Mouse (Mus musculus) CD4-positive naive resting alpha-beta T cell, adult 76 days (primary cell): Measurements from ENCODE around the gene Gm13119. TPM values are rescaled to one million over a fixed set of nuclear protein-coding genes. Genes with fewer than 3 reads are reported as not detected.

Experiments used
- total RNA-seq: library from RNA; stranded (reverse); gene quantifications from one replicate; pipeline ENCODE4 v1.2.4, GENCODE M21; 2023

Gm13119 gene
- not detected for total RNA-seq

GRCm38 (mm10) chr4:144357642-144358041 lies at the start of gene Gm13119:
Gene Gm13119, plus strand, starts transcription at chr4:144357942.

GRCm38 (mm10) chr4:144329949-144330348 lies 27.8 kb upstream of the Gm13119 start, which contains the start of gene Gm13128:
Gene Gm13128, plus strand, starts transcription at chr4:144330249.

GRCm38 (mm10) chr4:144377911-144378310 lies 20.2 kb downstream of the Gm13119 start, which contains the start of gene Pramef20:
Gene Pramef20, minus strand, starts transcription at chr4:144377933.

GRCm38 (mm10) chr4:144408290-144408689 lies 50.5 kb downstream of the Gm13119 start, which contains the start of gene Pramef12:
Gene Pramef12, minus strand, starts transcription at chr4:144408464.

Other genes starting within 250 kb of the Gm13119 start
- gene Oog3, start 195.3 kb upstream of the Gm13119 start, total RNA-seq = not detected
- gene Oog2, start 167.2 kb upstream of the Gm13119 start, total RNA-seq = not detected
- not detected for gene C87977, start 144.6 kb upstream of the Gm13119 start, total RNA-seq
- gene Pramel5, start 77.5 kb upstream of the Gm13119 start, total RNA-seq = not detected
- gene Gm13128, start 27.7 kb upstream of the Gm13119 start, total RNA-seq = not detected
- not detected for gene Pramef20, start 20.0 kb downstream of the Gm13119 start, total RNA-seq
- not detected for gene Pramef12, start 50.5 kb downstream of the Gm13119 start, total RNA-seq
- gene 1700012P22Rik, start 80.8 kb downstream of the Gm13119 start, total RNA-seq = not detected
- gene Gm9944, start 95.4 kb downstream of the Gm13119 start, total RNA-seq = not detected
- gene Aadacl3, start 105.8 kb downstream of the Gm13119 start, total RNA-seq = not detected
- not detected for gene 9430007A20Rik, start 161.9 kb downstream of the Gm13119 start, total RNA-seq
- not detected for gene Gm13124, start 207.2 kb downstream of the Gm13119 start, total RNA-seq